Mouse (Mus musculus) hindbrain, embryonic 15.5 days (tissue): Measurements from ENCODE around the gene Tax1bp1. TPM values are rescaled to one million over a fixed set of nuclear protein-coding genes. Genes with fewer than 3 reads are reported as not detected.

ENCODE experiments used
- ATAC-seq: fragments of 200-750 bp; cut with Nextera tagmentation; 2 replicates; pipeline ENCODE4 v1.8.0; 2017; ENCODE audit warnings: low read depth, moderate number of reproducible peaks, moderate TSS enrichment; ENCODE audit not compliant: low FRiP score
- H3K27ac ChIP-seq: fragments of 300-500 bp; sonication (generic); replicated peaks from 2 replicates; pipeline ENCODE4 v1.5.1; 2015; ENCODE audit warnings: mild to moderate bottlenecking, inconsistent platforms
- H3K27me3 ChIP-seq: fragments of 300-500 bp; sonication (generic); 2 replicates; pipeline ENCODE4 v1.6.1; 2015; ENCODE audit warnings: control low read depth, inconsistent platforms
- H3K36me3 ChIP-seq: fragments of 300-500 bp; sonication (generic); 2 replicates; pipeline ENCODE4 v1.6.1; 2015; ENCODE audit warnings: control low read depth, inconsistent platforms
- H3K4me1 ChIP-seq: fragments of 300-500 bp; sonication (generic); replicated peaks from 2 replicates; pipeline ENCODE4 v1.6.1; 2015; ENCODE audit warnings: control low read depth, inconsistent platforms
- H3K4me2 ChIP-seq: fragments of 300-500 bp; sonication (generic); 2 replicates; pipeline ENCODE4 v1.6.1; 2015; ENCODE audit warnings: moderate library complexity, mild to moderate bottlenecking, inconsistent platforms
- H3K4me3 ChIP-seq: fragments of 300-500 bp; sonication (generic); 2 replicates; pipeline ENCODE4 v1.5.1; 2015; ENCODE audit warnings: mild to moderate bottlenecking, inconsistent platforms
- H3K9ac ChIP-seq: fragments of 300-500 bp; sonication (generic); 2 replicates; pipeline ENCODE4 v1.6.1; 2015; ENCODE audit warnings: inconsistent platforms
- H3K9me3 ChIP-seq: fragments of 300-500 bp; sonication (generic); 2 replicates; pipeline ENCODE4 v1.6.1; 2016; ENCODE audit warnings: control low read depth, inconsistent platforms
- WGBS: fragments of 180-500 bp; shearing (Covaris S2); methylation state at CpG from one replicate; pipeline ENCODE4 v1.1.7; 2015; 5-methylcytosine and 5-hydroxymethylcytosine counted together
- polyA plus RNA-seq: library from polyadenylated mRNA; unstranded; fragments of >200 nt; fragmentation: Nextera tagmentation; extraction: Ambion mirVana; gene quantifications from 2 replicates; pipeline ENCODE4 v1.2.1, GENCODE M21; 2015

The Tax1bp1 gene
- polyA plus RNA-seq, 1 experiment from 2014 or later: 142 TPM

DNA sequence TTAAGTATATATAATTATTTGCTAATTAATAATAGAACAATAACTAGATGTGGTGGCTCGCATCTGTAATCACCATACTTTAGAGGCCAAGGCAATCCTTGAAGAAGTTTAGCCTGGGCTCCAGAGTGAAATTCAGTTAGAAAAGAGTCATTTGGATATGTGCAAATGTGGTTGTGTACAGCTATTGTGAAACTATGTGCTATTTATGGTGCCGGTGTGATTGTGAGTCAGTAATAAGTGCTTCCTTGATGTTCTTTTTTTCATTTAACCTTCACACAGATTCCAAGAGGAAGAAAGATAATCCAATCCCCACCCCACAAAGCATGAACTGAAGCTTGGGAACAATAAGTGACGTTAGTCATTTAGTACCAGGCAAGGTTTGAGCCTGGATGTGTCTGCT is 30.9 kb upstream of the Tax1bp1 start:
- Histone ChIP-seq H3K4me1 (no peaks in the 10 kb centered on the region), H3K4me3 (no peak overlapping the region), H3K9me3 (no peaks in the 10 kb centered on the region), H3K27me3 (no peaks in the 10 kb centered on the region), H3K4me2 (no peak overlapping the region), H3K9ac (no peak overlapping the region), H3K36me3 (no peaks in the 10 kb centered on the region), H3K27ac (no peak overlapping the region)
- no peak for ATAC-seq
- 96% methylated on average over 3 of the region's 3 CpGs for WGBS

DNA sequence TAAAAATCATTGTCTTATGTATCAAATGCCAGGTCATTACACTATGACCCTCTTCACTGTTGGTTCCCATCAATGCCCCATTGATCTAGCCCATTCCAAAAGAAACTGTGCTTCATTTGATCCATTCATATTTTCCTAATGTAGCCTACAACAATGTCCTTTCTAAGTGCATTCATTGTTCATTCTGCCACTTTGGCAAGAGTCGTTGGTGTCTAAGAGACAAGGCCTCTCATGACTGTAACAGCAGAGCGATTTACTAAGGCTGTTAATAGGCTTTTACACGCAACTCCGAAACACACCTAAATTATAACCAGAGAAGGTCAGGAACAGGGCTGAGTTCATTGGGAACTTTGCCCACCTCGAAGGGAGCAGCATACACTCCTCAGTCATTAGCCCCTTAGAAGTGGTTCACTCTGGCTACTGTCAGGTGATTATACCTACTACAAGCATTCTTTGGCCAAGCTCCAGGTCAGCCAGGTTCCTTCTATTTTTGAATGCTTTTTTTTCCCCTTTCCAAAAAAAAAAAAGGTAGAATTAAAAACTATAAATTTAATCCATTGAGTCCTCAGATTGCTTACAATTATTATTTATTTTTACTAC is 26.5 kb upstream of the Tax1bp1 start:
- Histone ChIP-seq H3K4me2 (no peak overlapping the region), H3K4me1 (no peaks in the 10 kb centered on the region), H3K27me3 (no peaks in the 10 kb centered on the region), H3K4me3 (no peak overlapping the region), H3K27ac (no peak overlapping the region), H3K9ac (no peak overlapping the region), H3K36me3 (no peaks in the 10 kb centered on the region), H3K9me3 (no peaks in the 10 kb centered on the region)
- WGBS: 64% methylated on average over 5 of the region's 5 CpGs
- no peak for ATAC-seq

DNA sequence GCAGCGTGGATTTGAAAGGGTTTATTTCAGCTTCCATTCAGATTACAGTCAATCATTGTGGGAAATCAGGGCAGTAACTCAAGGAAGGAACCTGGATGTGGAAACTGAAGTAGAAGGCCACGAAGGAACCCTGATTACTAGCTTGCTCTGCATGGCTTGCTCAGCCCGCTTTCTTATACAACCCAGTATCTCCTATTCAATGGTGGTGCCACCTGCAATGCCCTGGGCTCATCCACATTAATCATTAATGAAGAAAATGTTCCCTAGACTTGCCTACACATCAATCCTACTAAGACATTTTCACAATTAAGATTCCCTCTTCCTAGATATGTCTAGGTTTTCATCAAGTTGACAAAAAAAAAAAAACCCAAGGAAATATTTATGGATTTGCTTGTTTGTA is 23.2 kb upstream of the Tax1bp1 start:
- Histone ChIP-seq H3K4me2 (no peak overlapping the region), H3K4me3 (no peak overlapping the region), H3K4me1 (no peaks in the 10 kb centered on the region), H3K9me3 (no peaks in the 10 kb centered on the region), H3K36me3 (no peaks in the 10 kb centered on the region), H3K27ac (no peak overlapping the region), H3K27me3 (no peaks in the 10 kb centered on the region), H3K9ac (no peak overlapping the region)
- ATAC-seq: no peak
- WGBS: 82% methylated on average over 3 of the region's 3 CpGs

DNA sequence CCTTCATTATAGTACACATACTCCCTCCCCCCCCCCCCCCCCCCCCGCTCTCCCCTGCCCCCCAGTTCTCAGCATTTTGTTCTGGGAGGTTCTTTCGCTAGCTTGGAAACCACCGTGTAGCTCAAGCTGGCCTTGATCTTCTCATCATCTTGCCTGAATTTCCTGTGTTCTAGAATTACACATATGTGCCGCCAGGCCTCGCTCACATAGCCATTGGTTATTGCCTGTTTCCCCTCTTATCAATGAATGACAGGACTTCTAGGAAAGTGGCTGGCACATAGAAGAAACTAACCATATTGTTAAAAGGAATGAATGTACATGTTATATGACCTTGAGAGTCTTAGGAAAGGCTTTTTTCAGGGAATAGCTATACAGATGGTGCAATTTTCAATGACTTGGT is 21.7 kb upstream of the Tax1bp1 start:
- no peak overlapping the region for H3K4me3 ChIP-seq
- no peak overlapping the region for H3K27ac ChIP-seq
- no peak overlapping the region for H3K9ac ChIP-seq
- no peak for ATAC-seq
- H3K36me3 ChIP-seq: no peaks in the 10 kb centered on the region
- 89% methylated on average over 4 of the region's 5 CpGs for WGBS
- no peak overlapping the region for H3K4me2 ChIP-seq
- H3K4me1 ChIP-seq: no peaks in the 10 kb centered on the region
- no peaks in the 10 kb centered on the region for H3K9me3 ChIP-seq
- H3K27me3 ChIP-seq: no peaks in the 10 kb centered on the region

DNA sequence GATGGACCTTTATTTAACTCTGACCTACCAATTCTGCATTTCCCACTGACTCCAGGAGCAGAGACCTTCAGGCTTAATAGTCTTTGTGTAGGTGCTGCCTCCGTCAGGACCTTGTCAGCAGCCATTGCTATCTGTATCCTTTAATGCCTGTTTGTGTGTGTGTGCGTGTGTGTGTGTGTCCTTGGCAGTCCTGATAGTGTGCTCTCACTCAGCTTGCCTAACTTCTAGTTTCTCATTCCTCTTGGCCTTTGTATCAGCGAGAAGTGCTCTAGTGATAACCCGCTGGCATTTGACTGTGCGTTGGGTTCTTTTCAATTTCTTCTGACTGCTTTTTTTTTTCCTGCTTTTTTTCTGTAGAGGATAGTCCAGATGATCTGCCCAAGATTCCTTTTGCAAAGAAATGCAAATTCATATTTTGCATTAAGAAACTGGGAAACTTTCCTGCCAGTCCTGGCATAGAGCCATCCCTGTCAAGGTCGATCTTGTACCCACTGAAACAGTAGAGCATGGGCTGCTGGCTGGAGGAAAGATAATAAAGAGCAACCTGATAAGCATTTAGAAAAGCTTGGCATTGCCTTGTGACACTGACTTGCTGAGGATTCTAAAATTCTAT is 21.0 kb upstream of the Tax1bp1 start:
- H3K27me3 ChIP-seq: no peaks in the 10 kb centered on the region

DNA sequence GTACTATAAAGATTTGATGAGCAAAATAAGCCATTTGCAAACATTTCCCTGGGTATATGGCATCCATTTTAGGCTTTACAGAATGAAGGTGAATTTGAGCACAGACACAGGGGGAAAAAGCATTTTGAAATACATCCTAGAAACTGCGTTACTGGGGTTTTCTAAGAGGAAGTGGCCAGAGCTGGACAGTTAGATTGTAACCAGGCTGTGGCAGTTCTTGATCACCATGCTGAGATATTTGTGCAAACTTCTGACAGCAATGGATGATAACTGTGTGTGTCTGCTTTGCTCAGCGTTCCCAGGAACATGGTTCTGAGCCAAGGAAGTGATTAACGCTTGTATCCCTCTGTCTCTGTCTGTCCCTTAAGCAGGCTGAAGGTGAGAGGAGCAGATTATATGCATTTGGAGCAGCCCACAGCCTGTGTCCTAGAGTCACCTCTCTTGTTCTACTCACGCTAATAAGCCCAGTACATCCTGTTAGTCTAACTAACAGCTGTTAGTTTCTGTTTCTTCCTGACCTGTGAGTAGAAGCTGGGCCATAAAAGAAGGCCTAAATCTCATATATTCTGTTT is 15.5 kb upstream of the Tax1bp1 start:
- H3K9ac ChIP-seq: no peak overlapping the region
- no peaks in the 10 kb centered on the region for H3K4me1 ChIP-seq
- H3K27ac ChIP-seq: no peak overlapping the region
- H3K9me3 ChIP-seq: no peaks in the 10 kb centered on the region
- H3K27me3 ChIP-seq: no peaks in the 10 kb centered on the region
- H3K4me3 ChIP-seq: no peak overlapping the region
- no peak for ATAC-seq
- 65% methylated on average over 4 of the region's 4 CpGs for WGBS
- no peak overlapping the region for H3K4me2 ChIP-seq
- no peaks in the 10 kb centered on the region for H3K36me3 ChIP-seq

More for the DNA sequence above, 21.0 kb upstream of the Tax1bp1 start:
- H3K9ac ChIP-seq: no peak overlapping the region
- no peak overlapping the region for H3K4me2 ChIP-seq
- ATAC-seq: no peak
- no peak overlapping the region for H3K4me3 ChIP-seq
- H3K36me3 ChIP-seq: no peaks in the 10 kb centered on the region
- H3K4me1 ChIP-seq: no peaks in the 10 kb centered on the region
- H3K9me3 ChIP-seq: no peaks in the 10 kb centered on the region
- H3K27ac ChIP-seq: no peak overlapping the region
- 85% methylated on average over 6 of the region's 6 CpGs for WGBS

DNA sequence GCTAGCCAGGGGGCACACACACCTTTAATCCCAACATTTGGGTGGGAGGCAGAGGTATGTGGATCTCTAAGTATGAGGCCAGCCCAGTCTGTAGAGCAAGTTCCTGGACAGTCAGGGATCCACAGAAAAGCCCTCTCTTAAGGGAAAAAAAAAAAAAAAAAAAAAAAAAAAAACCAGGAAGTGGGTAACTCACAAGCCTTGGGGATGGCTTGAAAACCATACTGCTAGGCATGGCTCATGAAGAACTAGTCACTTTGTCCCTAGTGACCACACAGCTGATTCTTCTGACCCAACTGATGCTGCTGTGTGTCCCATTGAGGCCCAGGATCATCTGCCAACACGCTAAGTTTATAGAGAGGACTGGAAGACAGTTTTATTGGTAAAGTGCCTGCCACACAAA is 14.5 kb upstream of the Tax1bp1 start:
- H3K4me3 ChIP-seq: no peak overlapping the region
- no peaks in the 10 kb centered on the region for H3K27me3 ChIP-seq
- H3K9ac ChIP-seq: no peak overlapping the region
- no peak for ATAC-seq
- H3K4me1 ChIP-seq: no peaks in the 10 kb centered on the region
- 89% methylated on average over 1 of the region's 1 CpGs for WGBS
- no peaks in the 10 kb centered on the region for H3K9me3 ChIP-seq
- no peak overlapping the region for H3K4me2 ChIP-seq
- H3K27ac ChIP-seq: no peak overlapping the region
- no peaks in the 10 kb centered on the region for H3K36me3 ChIP-seq

DNA sequence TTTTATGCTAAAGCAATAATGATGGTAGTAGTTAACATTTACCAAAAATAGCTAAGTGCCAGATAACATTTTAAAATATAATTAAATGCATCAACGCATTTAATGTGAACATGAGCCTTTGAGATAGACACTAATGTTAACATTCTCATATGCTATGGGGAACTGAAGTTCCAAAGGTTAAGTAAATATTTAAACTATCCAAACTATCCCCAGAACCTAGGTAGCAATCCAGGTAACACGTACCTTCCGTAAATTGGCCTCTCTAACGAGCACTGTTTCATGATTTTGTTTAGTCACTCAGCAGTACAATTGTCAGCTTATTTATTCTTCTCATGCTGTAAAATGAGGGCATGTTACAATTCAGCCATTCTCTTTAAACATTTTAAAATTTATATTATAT is 13.6 kb upstream of the Tax1bp1 start:
- Histone ChIP-seq H3K9me3 (no peaks in the 10 kb centered on the region), H3K9ac (no peak overlapping the region), H3K4me1 (no peaks in the 10 kb centered on the region), H3K4me2 (no peak overlapping the region), H3K4me3 (no peak overlapping the region), H3K36me3 (no peaks in the 10 kb centered on the region), H3K27me3 (no peaks in the 10 kb centered on the region), H3K27ac (no peak overlapping the region)
- WGBS: 94% methylated on average over 4 of the region's 4 CpGs
- ATAC-seq: no peak

DNA sequence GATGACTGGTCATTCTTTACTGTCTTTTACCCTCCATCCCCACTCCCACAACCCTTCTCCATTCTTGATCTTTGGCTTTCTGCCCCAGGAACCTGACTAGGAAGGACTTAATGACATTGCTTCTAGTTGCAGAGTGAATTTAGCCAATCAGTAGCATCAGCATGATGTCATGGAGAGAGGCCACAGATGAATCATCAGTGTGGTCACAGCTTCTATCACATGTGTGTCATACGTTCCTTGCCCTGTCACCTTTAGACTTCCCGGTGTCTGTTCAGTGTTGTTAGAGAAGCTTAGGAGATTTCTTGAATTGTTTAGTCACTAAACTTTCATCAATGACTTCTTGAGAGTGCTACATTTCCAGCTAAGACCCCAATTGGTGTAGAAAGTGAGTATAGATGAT is 10.3 kb upstream of the Tax1bp1 start:
- Histone ChIP-seq H3K9ac (no peak overlapping the region), H3K4me2 (no peak overlapping the region), H3K27ac (no peak overlapping the region), H3K4me1 (no peaks in the 10 kb centered on the region), H3K36me3 (no peaks in the 10 kb centered on the region), H3K27me3 (no peaks in the 10 kb centered on the region), H3K4me3 (no peak overlapping the region), H3K9me3 (no peaks in the 10 kb centered on the region)
- ATAC-seq: no peak
- 90% methylated on average over 2 of the region's 2 CpGs for WGBS

DNA sequence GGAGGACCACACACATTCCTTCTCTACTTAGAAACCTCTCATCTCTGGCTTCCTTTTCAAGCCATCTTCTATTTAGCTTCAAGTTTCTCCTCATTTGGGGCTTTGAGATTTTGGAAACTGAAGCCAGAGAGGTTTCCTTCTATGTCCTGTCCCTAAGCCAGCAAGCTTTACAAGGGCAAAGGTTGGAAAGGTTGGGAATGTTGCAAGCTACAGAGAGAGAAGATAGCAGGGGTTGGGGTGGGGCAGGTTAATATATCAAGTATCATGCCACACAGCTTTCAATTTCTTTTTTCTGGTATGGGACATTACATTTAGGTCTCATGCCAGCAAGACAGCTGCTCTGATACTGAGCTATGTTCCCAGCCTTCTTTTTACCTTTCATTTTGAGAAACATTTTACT is 8.2 kb upstream of the Tax1bp1 start:
- no peak overlapping the region for H3K4me3 ChIP-seq
- H3K4me1 ChIP-seq: no peaks in the 10 kb centered on the region
- ATAC-seq: no peak
- no peaks in the 10 kb centered on the region for H3K9me3 ChIP-seq
- no peaks in the 10 kb centered on the region for H3K27me3 ChIP-seq
- H3K9ac ChIP-seq: no peak overlapping the region
- no peak overlapping the region for H3K27ac ChIP-seq
- no peak overlapping the region for H3K4me2 ChIP-seq
- H3K36me3 ChIP-seq: no peaks in the 10 kb centered on the region

DNA sequence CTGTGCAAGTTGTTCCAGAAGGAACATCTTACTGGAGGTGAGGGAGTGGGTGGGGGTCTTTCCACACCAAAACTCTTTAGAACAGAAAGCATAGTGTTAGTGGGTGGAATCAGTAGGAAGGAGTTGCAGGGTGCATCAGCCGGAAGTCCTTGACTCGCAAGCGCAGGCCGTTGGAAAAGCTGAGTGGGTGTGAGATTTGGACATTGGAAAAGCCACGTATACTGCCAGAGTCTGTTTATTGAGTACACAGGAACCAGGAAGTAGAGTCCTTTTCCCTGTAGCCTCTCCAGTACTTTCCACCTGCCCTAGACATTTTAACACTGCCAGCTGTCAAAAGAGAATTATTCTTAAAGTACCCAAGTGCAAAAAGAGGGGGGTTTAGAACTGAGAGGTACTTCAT is 5.7 kb upstream of the Tax1bp1 start:
- Histone ChIP-seq H3K9ac (no peak overlapping the region), H3K4me2 (no peak overlapping the region), H3K4me1 (no peaks in the 10 kb centered on the region), H3K9me3 (no peaks in the 10 kb centered on the region), H3K27me3 (no peaks in the 10 kb centered on the region), H3K4me3 (no peak overlapping the region), H3K36me3 (no peaks in the 10 kb centered on the region), H3K27ac (no peak overlapping the region)
- no peak for ATAC-seq
- 91% methylated on average over 5 of the region's 5 CpGs for WGBS

DNA sequence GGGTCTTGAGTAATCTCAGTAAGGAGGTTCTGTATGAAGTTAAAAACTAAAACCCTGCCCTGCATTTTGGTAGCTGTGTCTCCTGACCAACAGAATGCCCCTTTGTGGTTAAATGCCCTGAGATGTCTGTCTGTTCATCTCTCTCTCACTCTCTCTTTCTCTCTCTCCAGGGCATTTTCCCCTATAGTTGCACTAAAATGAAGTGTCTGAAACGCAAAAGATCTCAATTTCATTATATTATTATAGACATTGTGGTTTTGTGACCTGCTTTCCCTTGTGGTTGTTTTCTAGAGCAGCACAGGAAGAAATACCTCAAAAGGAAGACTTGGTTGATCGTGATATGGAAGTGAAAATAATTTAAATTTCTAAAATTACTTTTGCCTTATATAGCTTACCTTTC is 966 bp upstream of the Tax1bp1 start:
- Histone ChIP-seq H3K27me3 (no peaks in the 10 kb centered on the region), H3K4me1 (peaks cover 9% of the 10 kb centered on the region), H3K36me3 (no peaks in the 10 kb centered on the region), H3K9ac (no peak overlapping the region), H3K27ac (no peak overlapping the region), H3K4me2 (no peak overlapping the region), H3K4me3 (no peak overlapping the region), H3K9me3 (no peaks in the 10 kb centered on the region)
- 82% methylated on average over 2 of the region's 2 CpGs for WGBS
- no peak for ATAC-seq
